Mouse (Mus musculus) olfactory bulb, adult 2 months (tissue): ENCODE data around the gene Med29. TPM values are rescaled to one million over a fixed set of nuclear protein-coding genes. Genes with fewer than 3 reads are reported as not detected.
"Not testable (repeated sequence)": the region's sequence is repeated elsewhere in the genome, so short reads cannot be mapped to it uniquely, and the experiment has no call there.

Experiments used
- H3K27ac ChIP-seq: fragments of 200-500 bp; 2 replicates; pipeline ENCODE4 v1.5.1; 2012; ENCODE audit warnings: low read depth, low read length; ENCODE audit not compliant: insufficient read depth
- H3K4me1 ChIP-seq: fragments of 200-500 bp; 2 replicates; pipeline ENCODE4 v1.6.1; 2012; ENCODE audit warnings: low read length; ENCODE audit not compliant: control insufficient read depth, insufficient read depth
- H3K4me3 ChIP-seq: fragments of 200-500 bp; 2 replicates; pipeline ENCODE4 v1.5.1; 2012; ENCODE audit warnings: mild to moderate bottlenecking, low read depth, low read length, moderate library complexity; ENCODE audit not compliant: insufficient read depth
- CTCF ChIP-seq: fragments of 200-500 bp; IDR thresholded peaks from 2 replicates; pipeline ENCODE4 v1.5.1; 2012; ENCODE audit warnings: low read depth, mild to moderate bottlenecking, low read length, moderate library complexity; ENCODE audit not compliant: insufficient read depth
- POLR2A ChIP-seq: fragments of 200-500 bp; IDR thresholded peaks from 2 replicates; pipeline ENCODE4 v1.6.1; 2012; ENCODE audit warnings: mild to moderate bottlenecking, low read depth, low read length, moderate library complexity; ENCODE audit not compliant: insufficient read depth
- WGBS: fragments of 180-500 bp; shearing (Covaris S2); methylation state at CpG from one replicate; pipeline ENCODE4 v1.1.7; 2018; 5-methylcytosine and 5-hydroxymethylcytosine counted together
- polyA plus RNA-seq: library from polyadenylated mRNA; stranded (reverse); fragments of >200 nt; gene quantifications from 2 replicates; pipeline ENCODE4 v1.2.4, GENCODE M21; 2012; ENCODE audit warnings: low replicate concordance; ENCODE audit not compliant: missing spikeins, insufficient read depth, insufficient read length

Gene Med29
- polyA plus RNA-seq, 1 experiment = not detected

DNA sequence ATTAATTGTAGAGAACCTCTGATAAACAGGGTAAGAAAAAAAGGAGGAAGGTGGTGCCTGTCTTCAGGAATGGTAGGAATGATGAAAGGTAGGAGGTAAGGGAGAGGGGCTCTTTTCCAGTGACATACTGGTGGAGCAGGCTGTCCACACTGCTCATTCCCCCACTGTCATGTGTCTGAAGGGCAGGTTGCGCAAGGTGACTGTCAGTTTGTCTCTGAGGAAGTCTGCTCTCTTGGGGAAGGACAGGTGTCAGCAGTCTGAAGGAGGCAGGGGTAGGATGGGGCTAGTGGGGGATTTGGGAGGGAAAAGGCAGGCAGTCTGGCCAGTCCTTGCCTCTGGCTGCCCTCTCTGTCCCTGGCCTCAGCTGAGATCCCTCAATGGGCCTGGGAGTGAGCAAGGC, 8.5 kb upstream of the Med29 start:
- H3K4me1 ChIP-seq = no peaks in the 10 kb centered on the region
- 90% methylated on average over 1 of the region's 1 CpGs for WGBS
- no peak overlapping the region for H3K27ac ChIP-seq
- H3K4me3 ChIP-seq = no peak overlapping the region
- no peak for TF ChIP-seq POLR2A
- no peak for TF ChIP-seq CTCF

DNA sequence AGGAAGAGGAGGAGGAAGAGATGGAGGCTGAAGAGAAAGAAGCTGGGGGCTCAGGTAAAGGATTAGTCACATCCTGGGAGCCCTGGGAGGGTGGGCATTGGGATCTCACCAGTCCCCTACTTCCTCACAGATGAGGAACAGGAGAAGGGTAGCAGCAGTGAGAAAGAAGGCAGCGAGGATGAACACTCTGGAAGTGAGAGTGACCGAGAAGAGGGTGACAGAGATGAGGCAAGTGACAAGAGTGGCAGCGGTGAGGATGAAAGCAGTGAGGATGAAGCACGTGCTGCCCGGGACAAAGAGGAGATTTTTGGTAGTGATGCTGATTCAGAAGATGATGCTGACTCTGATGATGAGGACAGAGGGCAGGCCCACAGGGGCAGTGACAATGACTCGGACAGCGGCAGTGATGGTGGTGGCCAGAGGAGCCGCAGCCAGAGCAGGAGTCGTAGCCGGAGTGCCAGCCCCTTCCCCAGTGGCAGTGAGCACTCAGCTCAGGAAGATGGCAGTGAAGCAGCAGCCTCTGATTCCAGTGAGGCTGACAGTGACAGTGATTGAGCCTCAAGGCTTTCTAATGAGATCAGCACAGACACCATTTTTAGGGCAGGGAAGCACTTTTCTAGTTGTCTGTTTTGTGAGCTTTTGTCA, 6.3 kb upstream of the Med29 start:
- TF ChIP-seq POLR2A = no peak
- TF ChIP-seq CTCF = no peak
- WGBS = 88% methylated on average over 10 of the region's 10 CpGs
- H3K4me3 ChIP-seq = no peak overlapping the region
- H3K27ac ChIP-seq = no peak overlapping the region
- H3K4me1 ChIP-seq = no peaks in the 10 kb centered on the region

- WGBS = 53% methylated on average over 3 of the region's 3 CpGs
- H3K27ac ChIP-seq = no peak overlapping the region
- TF ChIP-seq CTCF (no peak), POLR2A (no peak)
- no peak overlapping the region for H3K4me3 ChIP-seq
- H3K4me1 ChIP-seq = peaks cover 3% of the 10 kb centered on the region
These were observed 5.5 kb upstream of the Med29 start for GRCm38 (mm10) chr7:28398000-28398399.

DNA sequence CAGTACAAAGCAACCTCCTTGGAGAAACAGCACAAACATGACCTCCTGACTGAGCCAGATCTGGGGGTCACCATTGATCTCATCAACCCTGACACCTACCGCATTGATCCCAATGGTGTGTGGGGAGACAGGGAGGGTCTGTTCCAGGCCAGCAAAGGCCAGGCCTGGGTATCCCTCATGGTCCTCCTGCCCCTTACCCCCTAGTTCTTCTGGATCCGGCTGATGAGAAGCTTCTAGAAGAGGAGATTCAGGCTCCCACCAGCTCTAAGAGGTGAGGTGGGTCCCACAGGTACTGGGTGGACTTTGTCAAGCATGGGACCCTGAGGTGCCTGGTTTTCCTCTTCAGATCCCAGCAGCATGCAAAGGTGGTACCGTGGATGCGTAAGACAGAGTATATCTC, 2.9 kb upstream of the Med29 start:
- no peak for TF ChIP-seq POLR2A
- Histone ChIP-seq H3K4me1 (peaks cover 8% of the 10 kb centered on the region), H3K27ac (no peak overlapping the region), H3K4me3 (no peak overlapping the region)
- 98% methylated on average over 4 of the region's 4 CpGs for WGBS

DNA sequence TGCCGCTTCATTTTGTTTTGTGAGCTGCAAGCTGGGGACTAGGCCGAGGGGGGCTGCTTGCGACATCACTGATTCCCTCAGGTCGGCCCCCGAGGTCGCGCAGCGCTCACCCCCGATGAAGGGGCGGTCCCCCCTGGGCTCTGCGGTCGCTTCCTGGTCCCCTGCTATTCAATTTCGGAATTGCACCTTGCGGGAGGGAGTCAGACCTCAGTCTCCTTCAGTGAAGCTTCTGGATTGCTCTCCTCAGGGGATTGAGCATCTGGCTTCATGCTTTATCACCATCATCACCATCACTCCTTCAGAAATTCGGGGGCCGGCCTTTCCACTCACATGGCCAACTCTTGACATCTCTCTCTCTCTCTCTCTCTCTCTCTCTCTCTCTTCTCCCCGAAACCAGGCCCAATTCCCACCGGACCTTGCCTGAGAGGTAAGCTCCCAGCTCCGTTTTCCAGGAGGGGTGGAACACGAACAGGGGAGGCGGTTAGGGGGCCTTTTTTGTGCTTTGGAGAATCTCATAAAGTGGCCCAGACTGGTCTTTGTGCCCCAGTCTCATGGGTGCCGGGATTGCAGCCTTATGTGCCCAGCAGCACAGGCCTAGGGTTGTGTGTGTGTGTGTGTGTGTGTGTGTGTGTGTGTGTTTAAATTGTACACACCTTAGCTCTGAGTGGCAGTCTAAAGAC, 904 bp upstream of the Med29 start:
- H3K4me1 ChIP-seq = peaks cover 8% of the 10 kb centered on the region
- H3K4me3 ChIP-seq = peak overlapping the region; percentile 66
- no peak for TF ChIP-seq CTCF
- no peak for TF ChIP-seq POLR2A
- WGBS = 4% methylated on average over 22 of the region's 22 CpGs
- peak overlapping the region; percentile 6; the same call in 1 of the 2 replicates for H3K27ac ChIP-seq

DNA sequence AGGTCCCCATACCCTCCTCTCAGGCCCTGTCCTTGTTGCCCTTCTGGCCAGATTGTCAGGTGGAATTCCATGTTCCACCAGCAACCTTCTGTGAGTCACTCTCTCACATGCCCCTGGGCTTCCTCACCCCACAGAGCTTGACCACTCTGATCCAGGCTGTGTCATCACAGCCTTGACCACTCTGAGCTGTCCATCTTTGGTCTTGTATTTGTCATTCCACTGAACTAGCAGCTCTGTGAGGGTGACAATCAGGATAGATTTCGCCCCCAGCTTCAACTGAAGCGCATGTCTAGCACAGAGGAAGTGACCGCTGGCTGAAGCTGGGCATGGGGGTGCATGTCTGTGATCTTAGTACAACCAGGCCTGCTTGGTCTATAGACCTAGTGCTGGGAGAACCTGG, 2.2 kb downstream of the Med29 start:
- Histone ChIP-seq H3K27ac (no peak overlapping the region), H3K4me3 (no peak overlapping the region), H3K4me1 (peaks cover 8% of the 10 kb centered on the region)
- WGBS = 97% methylated on average over 3 of the region's 3 CpGs
- TF ChIP-seq POLR2A (no peak), CTCF (no peak)

DNA sequence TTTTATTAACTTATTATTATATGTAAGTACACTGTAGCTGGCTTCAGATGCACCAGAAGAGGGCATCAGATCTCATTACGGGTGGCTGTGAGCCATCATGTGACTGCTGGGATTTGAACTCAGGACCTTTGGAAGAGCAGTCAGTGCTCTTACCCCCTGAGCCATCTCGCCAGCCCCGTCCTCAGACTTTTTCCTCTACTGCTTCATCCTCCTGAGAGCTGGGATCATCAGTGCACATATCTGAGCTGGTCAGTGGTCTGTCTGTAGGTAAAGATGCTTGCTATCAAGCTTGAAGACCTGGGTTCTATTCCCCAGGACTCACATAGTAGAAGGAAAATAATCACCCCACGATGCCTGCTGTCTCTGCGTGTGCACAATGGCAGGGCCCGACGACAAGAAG, 5.1 kb downstream of the Med29 start:
- WGBS = 84% methylated on average over 7 of the region's 7 CpGs
- H3K4me1 ChIP-seq = peaks cover 16% of the 10 kb centered on the region
- not testable (repeated sequence) for H3K27ac ChIP-seq, H3K4me3 ChIP-seq

GRCm38 (mm10) chr7:28386877-28387276, 5.6 kb downstream of the Med29 start:
- H3K4me3 ChIP-seq, H3K27ac ChIP-seq: not testable (repeated sequence)
- H3K4me1 ChIP-seq = peaks cover 20% of the 10 kb centered on the region
- WGBS = 77% methylated on average over 6 of the region's 6 CpGs

GRCm38 (mm10) chr7:28386462-28386861, 6.0 kb downstream of the Med29 start:
- Histone ChIP-seq H3K4me1 (peaks cover 23% of the 10 kb centered on the region), H3K27ac (no peak overlapping the region), H3K4me3 (no peak overlapping the region)
- 9% methylated on average over 4 of the region's 4 CpGs for WGBS
- TF ChIP-seq POLR2A (no peak), CTCF (peak; percentile 71; the same call in 1 of the 2 replicates)

DNA sequence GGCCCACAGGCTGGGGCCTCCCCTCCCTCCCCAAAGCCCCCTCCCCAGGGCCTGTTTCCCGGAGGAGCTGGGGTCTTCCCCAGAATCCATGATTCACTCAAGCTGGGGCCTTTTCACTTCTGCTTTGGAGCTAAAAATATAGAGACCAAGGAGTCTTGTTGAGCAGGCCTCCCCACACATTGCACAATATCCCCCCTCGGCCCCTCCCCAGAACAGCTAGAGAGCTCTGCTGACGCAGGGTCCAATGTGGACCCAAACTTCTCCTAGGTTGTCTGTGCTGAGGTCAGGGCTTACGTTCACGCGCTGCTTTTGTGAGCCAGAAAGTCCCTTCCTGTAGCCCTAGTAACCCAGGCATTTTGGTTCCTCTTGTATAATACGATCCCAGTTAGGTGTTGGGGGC, 6.5 kb downstream of the Med29 start:
- peaks cover 25% of the 10 kb centered on the region for H3K4me1 ChIP-seq
- H3K27ac ChIP-seq = no peak overlapping the region
- no peak overlapping the region for H3K4me3 ChIP-seq
- WGBS = 88% methylated on average over 7 of the region's 7 CpGs
- TF ChIP-seq CTCF = no peak
